Mouse (Mus musculus): Measurements from ENCODE around the gene Ptov1. TPM values are rescaled to one million over a fixed set of nuclear protein-coding genes. Genes with fewer than 3 reads are reported as not detected.

Gene Ptov1
- polyA plus RNA-seq, 1 experiment, result 212 TPM

- Histone ChIP-seq H3K36me3 (ENCODE audit: control insufficient read depth, insufficient read depth, low read length) (no peaks in the 10 kb centered on the region), H3K27me3 (replicated peaks; ENCODE audit: control insufficient read depth, insufficient read depth, low read length) (no peaks in the 10 kb centered on the region), H3K27ac (ENCODE audit: insufficient read depth, low read depth, low read length) (peak overlapping the region; percentile 99), H3K4me1 (ENCODE audit: control insufficient read depth, insufficient read depth, low read length) (peaks cover 22% of the 10 kb centered on the region), H3K4me3 (ENCODE audit: insufficient read depth, low read depth, low read length) (peak overlapping the region; percentile 84)
- TF ChIP-seq CTCF (conservative IDR thresholded peaks at IDR 0.05; ENCODE audit: insufficient read depth, insufficient read length, low read depth, low read length), result no peak
- TF ChIP-seq POLR2A (IDR thresholded peaks at IDR 0.05; ENCODE audit: low read depth, low read length), result peak; percentile 27
- DNase-seq, result peak; percentile 97
- under 1% methylated on average over 45 of the region's 45 CpGs for WGBS
These were observed 15.1 kb downstream of the Ptov1 start for GRCm38 (mm10) chr7:44854356-44855031.

GRCm38 (mm10) chr7:44853596-44854355 lies 15.8 kb downstream of the Ptov1 start:
- peak overlapping the region; percentile 84 for H3K4me3 ChIP-seq (ENCODE audit: insufficient read depth, low read depth, low read length)
- no peak for DNase-seq
- no peak for TF ChIP-seq CTCF (conservative IDR thresholded peaks at IDR 0.05; ENCODE audit: insufficient read depth, insufficient read length, low read depth, low read length)
- no peak for TF ChIP-seq POLR2A (IDR thresholded peaks at IDR 0.05; ENCODE audit: low read depth, low read length)
- no peaks in the 10 kb centered on the region for H3K27me3 ChIP-seq (replicated peaks; ENCODE audit: control insufficient read depth, insufficient read depth, low read length)
- no peaks in the 10 kb centered on the region for H3K36me3 ChIP-seq (ENCODE audit: control insufficient read depth, insufficient read depth, low read length)
- H3K4me1 ChIP-seq (ENCODE audit: control insufficient read depth, insufficient read depth, low read length), result peaks cover 22% of the 10 kb centered on the region
- 10% methylated on average over 26 of the region's 26 CpGs for WGBS
- H3K27ac ChIP-seq (ENCODE audit: insufficient read depth, low read depth, low read length), result peak overlapping the region; percentile 99

- no peaks in the 10 kb centered on the region for H3K27me3 ChIP-seq (replicated peaks; ENCODE audit: control insufficient read depth, insufficient read depth, low read length)
- no peak overlapping the region for H3K27ac ChIP-seq (ENCODE audit: insufficient read depth, low read depth, low read length)
- 99% methylated on average over 2 of the region's 2 CpGs for WGBS
- no peak for DNase-seq
- H3K4me1 ChIP-seq (ENCODE audit: control insufficient read depth, insufficient read depth, low read length), result peaks cover 24% of the 10 kb centered on the region
- no peak overlapping the region for H3K4me3 ChIP-seq (ENCODE audit: insufficient read depth, low read depth, low read length)
- TF ChIP-seq POLR2A (IDR thresholded peaks at IDR 0.05; ENCODE audit: low read depth, low read length), result no peak
- no peak for TF ChIP-seq CTCF (conservative IDR thresholded peaks at IDR 0.05; ENCODE audit: insufficient read depth, insufficient read length, low read depth, low read length)
- no peaks in the 10 kb centered on the region for H3K36me3 ChIP-seq (ENCODE audit: control insufficient read depth, insufficient read depth, low read length)
These were observed 16.5 kb downstream of the Ptov1 start for GRCm38 (mm10) chr7:44853065-44853464.

GRCm38 (mm10) chr7:44852259-44853027 lies 17.1 kb downstream of the Ptov1 start:
- Histone ChIP-seq H3K27me3 (replicated peaks; ENCODE audit: control insufficient read depth, insufficient read depth, low read length) (no peaks in the 10 kb centered on the region), H3K36me3 (ENCODE audit: control insufficient read depth, insufficient read depth, low read length) (no peaks in the 10 kb centered on the region), H3K4me3 (ENCODE audit: insufficient read depth, low read depth, low read length) (no peak overlapping the region), H3K4me1 (ENCODE audit: control insufficient read depth, insufficient read depth, low read length) (peaks cover 30% of the 10 kb centered on the region), H3K27ac (ENCODE audit: insufficient read depth, low read depth, low read length) (no peak overlapping the region)
- DNase-seq, result no peak
- TF ChIP-seq POLR2A (IDR thresholded peaks at IDR 0.05; ENCODE audit: low read depth, low read length) (no peak), CTCF (conservative IDR thresholded peaks at IDR 0.05; ENCODE audit: insufficient read depth, insufficient read length, low read depth, low read length) (no peak)
- 87% methylated on average over 36 of the region's 36 CpGs for WGBS

- no peak for DNase-seq
- Histone ChIP-seq H3K4me1 (ENCODE audit: control insufficient read depth, insufficient read depth, low read length) (peaks cover 30% of the 10 kb centered on the region), H3K27ac (ENCODE audit: insufficient read depth, low read depth, low read length) (no peak overlapping the region), H3K36me3 (ENCODE audit: control insufficient read depth, insufficient read depth, low read length) (no peaks in the 10 kb centered on the region), H3K27me3 (replicated peaks; ENCODE audit: control insufficient read depth, insufficient read depth, low read length) (no peaks in the 10 kb centered on the region), H3K4me3 (ENCODE audit: insufficient read depth, low read depth, low read length) (no peak overlapping the region)
- WGBS, result 86% methylated on average over 12 of the region's 12 CpGs
- TF ChIP-seq CTCF (conservative IDR thresholded peaks at IDR 0.05; ENCODE audit: insufficient read depth, insufficient read length, low read depth, low read length) (no peak), POLR2A (IDR thresholded peaks at IDR 0.05; ENCODE audit: low read depth, low read length) (no peak)
These were observed 17.9 kb downstream of the Ptov1 start for GRCm38 (mm10) chr7:44851625-44852234.

- no peak for TF ChIP-seq POLR2A (IDR thresholded peaks at IDR 0.05; ENCODE audit: low read depth, low read length)
- TF ChIP-seq CTCF (conservative IDR thresholded peaks at IDR 0.05; ENCODE audit: insufficient read depth, insufficient read length, low read depth, low read length), result no peak
- DNase-seq, result no peak
- peaks cover 26% of the 10 kb centered on the region for H3K4me1 ChIP-seq (ENCODE audit: control insufficient read depth, insufficient read depth, low read length)
- 0 out of 2 replicates have a peak, but pooled peaks cover 2% of the 10 kb centered on the region for H3K36me3 ChIP-seq (ENCODE audit: control insufficient read depth, insufficient read depth, low read length)
- 59% methylated on average over 8 of the region's 8 CpGs for WGBS
- peak overlapping the region; percentile 79 for H3K4me3 ChIP-seq (ENCODE audit: insufficient read depth, low read depth, low read length)
- no peaks in the 10 kb centered on the region for H3K27me3 ChIP-seq (replicated peaks; ENCODE audit: control insufficient read depth, insufficient read depth, low read length)
- peak overlapping the region; percentile 98; the same call in 1 of the 2 replicates for H3K27ac ChIP-seq (ENCODE audit: insufficient read depth, low read depth, low read length)
These were observed 18.6 kb downstream of the Ptov1 start for GRCm38 (mm10) chr7:44850789-44851624.

All from kidney, adult 2 months (tissue).